Mouse (Mus musculus) MEL (cell line): ENCODE measurements at regions not wholly inside any gene's neighbourhood (a gene's known extent, or its start where the extent isn't known, plus 50 kb on each side); places are given as distances from the start of the nearest gene placed in this dataset.

Experiments used
- DNase-seq: peaks from one replicate; pipeline ENCODE4 v3.0.0; 2011; ENCODE audit warnings: low read depth, low spot score
- H3K27ac ChIP-seq: 2 replicates; pipeline ENCODE4 v1.5.1; 2012; ENCODE audit warnings: low read depth, mild to moderate bottlenecking, control low read depth, low read length, moderate library complexity; ENCODE audit not compliant: control insufficient read depth
- H3K27me3 ChIP-seq, 2 experiments: fragments of 150-350 bp in 1 of 2; sonication (generic) in 1 of 2; 2 replicates each; pipeline ENCODE4 v1.6.1; 2012; ENCODE audit warnings: low read length in 2 of 2, mild to moderate bottlenecking in 2 of 2, improper control_type of control experiment in 1 of 2, moderate library complexity in 1 of 2; ENCODE audit not compliant: insufficient read depth in 2 of 2, control insufficient read depth in 1 of 2
- H3K36me3 ChIP-seq, 2 experiments: 2 replicates each; pipeline ENCODE4 v1.6.1; 2012 to 2014; ENCODE audit warnings: low read length in 2 of 2, improper control_type of control experiment in 1 of 2, inconsistent platforms in 1 of 2, mild to moderate bottlenecking in 1 of 2; ENCODE audit not compliant: insufficient read depth in 2 of 2, control insufficient read depth in 1 of 2
- H3K4me1 ChIP-seq, 2 experiments: fragments of 150-350 bp in 1 of 2; sonication (generic) in 1 of 2; 2 replicates each; pipeline ENCODE4 v1.6.1; 2012; ENCODE audit warnings: low read length in 2 of 2, improper control_type of control experiment in 1 of 2, mild to moderate bottlenecking in 1 of 2; ENCODE audit not compliant: insufficient read depth in 2 of 2, control insufficient read depth in 1 of 2
- H3K4me3 ChIP-seq, 2 experiments: fragments of 150-350 bp in 1 of 2; sonication (generic) in 1 of 2; 2 replicates each; pipeline ENCODE4 v1.5.1; 2012; ENCODE audit warnings: low read depth in 2 of 2, low read length in 2 of 2, mild to moderate bottlenecking in 2 of 2, moderate library complexity in 2 of 2, control low read depth in 1 of 2, improper control_type of control experiment in 1 of 2; ENCODE audit not compliant: control insufficient read depth in 1 of 2, insufficient read depth in 1 of 2
- H3K79me2 ChIP-seq: 2 replicates; pipeline ENCODE4 v1.6.1; 2012; ENCODE audit warnings: mild to moderate bottlenecking, low read length, moderate library complexity; ENCODE audit not compliant: control insufficient read depth, poor library complexity, insufficient read depth
- H3K9ac ChIP-seq: 2 replicates; pipeline ENCODE4 v1.6.1; 2012; ENCODE audit warnings: low read depth, mild to moderate bottlenecking, control low read depth, low read length, moderate library complexity; ENCODE audit not compliant: control insufficient read depth, poor library complexity, severe bottlenecking
- H3K9me3 ChIP-seq: fragments of 150-350 bp; sonication (generic); replicated peaks from 2 replicates; pipeline ENCODE4 v1.6.1; 2012; ENCODE audit warnings: mild to moderate bottlenecking, low read length, improper control_type of control experiment, moderate library complexity; ENCODE audit not compliant: insufficient read depth
- CHD2 ChIP-seq: IDR thresholded peaks from 2 replicates; pipeline ENCODE4 v1.6.1; 2011; ENCODE audit warnings: low read length, improper control_type of control experiment
- E2F4 ChIP-seq: IDR thresholded peaks from 2 replicates; pipeline ENCODE4 v1.6.1; 2011; ENCODE audit warnings: low read depth, low read length, improper control_type of control experiment, borderline replicate concordance
- ELF1 ChIP-seq: IDR thresholded peaks from 2 replicates; pipeline ENCODE4 v1.6.1; 2014; ENCODE audit warnings: low read depth, mild to moderate bottlenecking, inconsistent platforms, low read length, improper control_type of control experiment, moderate library complexity
- EP300 ChIP-seq, 2 experiments: IDR thresholded peaks; 2 replicates each; pipeline ENCODE4 v1.6.1; 2011; ENCODE audit warnings: improper control_type of control experiment in 2 of 2, low read length in 2 of 2, low read depth in 1 of 2, mild to moderate bottlenecking in 1 of 2
- GABPA ChIP-seq: IDR thresholded peaks from 2 replicates; pipeline ENCODE4 v1.6.1; 2012; ENCODE audit warnings: low read depth, mild to moderate bottlenecking, inconsistent platforms, low read length, improper control_type of control experiment, moderate library complexity
- GATA1 ChIP-seq: IDR thresholded peaks from 2 replicates; pipeline ENCODE4 v1.6.1; 2011; ENCODE audit warnings: low read depth, low read length, improper control_type of control experiment
- JUND ChIP-seq: IDR thresholded peaks from 2 replicates; pipeline ENCODE4 v1.6.1; 2011; ENCODE audit warnings: low read depth, mild to moderate bottlenecking, improper control_type of control experiment, low read length
- MAX ChIP-seq: IDR thresholded peaks from 2 replicates; pipeline ENCODE4 v1.6.1; 2011; ENCODE audit warnings: low read length, improper control_type of control experiment
- MAZ ChIP-seq: IDR thresholded peaks from 2 replicates; pipeline ENCODE4 v1.6.1; 2012; ENCODE audit warnings: low read depth, mild to moderate bottlenecking, inconsistent platforms, low read length, improper control_type of control experiment
- NELFE ChIP-seq: IDR thresholded peaks from 2 replicates; pipeline ENCODE4 v1.6.1; 2011; ENCODE audit warnings: low read depth, low read length, improper control_type of control experiment
- NRF1 ChIP-seq: IDR thresholded peaks from 2 replicates; pipeline ENCODE4 v1.6.1; 2014; ENCODE audit warnings: low read depth, mild to moderate bottlenecking, inconsistent platforms, low read length, improper control_type of control experiment, moderate library complexity; ENCODE audit not compliant: poor library complexity, insufficient read depth, severe bottlenecking
- POLR2A ChIP-seq, 2 experiments: IDR thresholded peaks; 2 replicates each; pipeline ENCODE4 v1.6.1; 2011 to 2012; ENCODE audit warnings: low read length in 2 of 2, mild to moderate bottlenecking in 2 of 2, control low read depth in 1 of 2, improper control_type of control experiment in 1 of 2, low read depth in 1 of 2, moderate library complexity in 1 of 2; ENCODE audit not compliant: control insufficient read depth in 1 of 2, insufficient read depth in 1 of 2, poor library complexity in 1 of 2
- POLR2AphosphoS5 ChIP-seq: IDR thresholded peaks from 2 replicates; pipeline ENCODE4 v1.6.1; 2012; ENCODE audit warnings: low read depth, borderline replicate concordance, mild to moderate bottlenecking, inconsistent platforms, low read length, moderate library complexity, mixed read lengths
- RAD21 ChIP-seq: IDR thresholded peaks from 2 replicates; pipeline ENCODE4 v1.6.1; 2011; ENCODE audit warnings: mild to moderate bottlenecking, low read depth, low read length, improper control_type of control experiment
- RCOR1 ChIP-seq: IDR thresholded peaks from 2 replicates; pipeline ENCODE4 v1.6.1; 2012; ENCODE audit warnings: low read depth, mild to moderate bottlenecking, inconsistent platforms, low read length, improper control_type of control experiment
- SMC3 ChIP-seq: IDR thresholded peaks from 2 replicates; pipeline ENCODE4 v1.6.1; 2011; ENCODE audit warnings: low read depth, low read length, improper control_type of control experiment
- TAL1 ChIP-seq: IDR thresholded peaks from 2 replicates; pipeline ENCODE4 v1.6.1; 2012; ENCODE audit warnings: mild to moderate bottlenecking, inconsistent platforms, low read length, moderate library complexity, mixed read lengths
- TBP ChIP-seq: IDR thresholded peaks from 2 replicates; pipeline ENCODE4 v1.8.0; 2011; ENCODE audit warnings: low read depth, low read length, improper control_type of control experiment
- UBTF ChIP-seq: IDR thresholded peaks from 2 replicates; pipeline ENCODE4 v1.6.1; 2012; ENCODE audit warnings: low read depth, mild to moderate bottlenecking, inconsistent platforms, low read length, improper control_type of control experiment, moderate library complexity, borderline replicate concordance; ENCODE audit not compliant: insufficient read depth
- USF1 ChIP-seq: IDR thresholded peaks from 2 replicates; pipeline ENCODE4 v1.6.1; 2014; ENCODE audit warnings: low read depth, mild to moderate bottlenecking, inconsistent platforms, low read length, improper control_type of control experiment, moderate library complexity
- ZKSCAN1 ChIP-seq: IDR thresholded peaks from 2 replicates; pipeline ENCODE4 v1.6.1; 2012; ENCODE audit warnings: low read depth, mild to moderate bottlenecking, inconsistent platforms, low read length, improper control_type of control experiment, moderate library complexity
- ZMIZ1 ChIP-seq: IDR thresholded peaks from 2 replicates; pipeline ENCODE4 v1.6.1; 2012; ENCODE audit warnings: low read depth, mild to moderate bottlenecking, inconsistent platforms, low read length, improper control_type of control experiment, moderate library complexity
- ZNF384 ChIP-seq: IDR thresholded peaks from 2 replicates; pipeline ENCODE4 v1.6.1; 2012; ENCODE audit warnings: low read depth, mild to moderate bottlenecking, inconsistent platforms, low read length, improper control_type of control experiment

GRCm38 (mm10) chr3:149273993-149274692, 283.8 kb upstream of the Adgrl2 start:
- peak overlapping the region in 1 of 2 experiments; percentile 19; a peak in 1 of 4 replicates for H3K4me3 ChIP-seq
- no peak for DNase-seq
- no peak overlapping the region for H3K27ac ChIP-seq

GRCm38 (mm10) chr3:149270459-149270858, 280.1 kb upstream of the Adgrl2 start:
- Histone ChIP-seq H3K27me3 (no peaks in the 10 kb centered on the region), H3K9me3 (no peaks in the 10 kb centered on the region), H3K9ac (no peak overlapping the region), H3K4me3 (no peak overlapping the region), H3K79me2 (no peaks in the 10 kb centered on the region)
- TF ChIP-seq SMC3: no peak
- TF ChIP-seq USF1: no peak
- no peak for TF ChIP-seq RCOR1
- no peak for TF ChIP-seq MAX
- no peak for TF ChIP-seq MAZ
- TF ChIP-seq NELFE: no peak
- TF ChIP-seq TAL1: no peak
- no peak for TF ChIP-seq TBP
- TF ChIP-seq CHD2: no peak
- no peak for TF ChIP-seq ZMIZ1
- no peak for TF ChIP-seq JUND
- TF ChIP-seq RAD21: no peak
- no peak for TF ChIP-seq ZNF384
- TF ChIP-seq GABPA: no peak
- TF ChIP-seq GATA1: no peak
- no peak for TF ChIP-seq POLR2AphosphoS5
- no peak for TF ChIP-seq E2F4
- no peak for TF ChIP-seq ELF1
- TF ChIP-seq ZKSCAN1: no peak
- TF ChIP-seq, all 39 proteins: peak for 0
- peaks cover 0 to 3% of the 10 kb centered on the region in 2 experiments; a peak in 1 of 4 replicates for H3K4me1 ChIP-seq
- no peak overlapping the region for H3K27ac ChIP-seq
- 0 out of 4 replicates have a peak, but pooled peaks cover 0 to 3% of the 10 kb centered on the region in 2 experiments for H3K36me3 ChIP-seq
- no peak for DNase-seq

More at GRCm38 (mm10) chr3:149273993-149274692, 283.8 kb upstream of the Adgrl2 start:
- H3K36me3 ChIP-seq: 0 out of 4 replicates have a peak, but pooled peaks cover 0 to 3% of the 10 kb centered on the region in 2 experiments
- H3K9me3 ChIP-seq: no peaks in the 10 kb centered on the region
- TF ChIP-seq UBTF (no peak), NRF1 (0 out of 2 replicates have a peak, but pooled peaks have one; percentile 20), EP300 (IDR thresholded peaks at IDR 0.05; ENCODE audit: low read depth in 1 of 2, low read length in 2 of 2) (peak in 1 of 2 experiments; percentile 19; a peak in 1 of 4 replicates), POLR2A (IDR thresholded peaks at IDR 0.05; ENCODE audit: control insufficient read depth in 1 of 2, insufficient read depth in 1 of 2, low read depth in 1 of 2, low read length in 2 of 2, poor library complexity in 1 of 2) (no peak)
- no peaks in the 10 kb centered on the region for H3K27me3 ChIP-seq
- H3K79me2 ChIP-seq: no peaks in the 10 kb centered on the region
- no peak overlapping the region for H3K9ac ChIP-seq
- peaks cover 0 to 3% of the 10 kb centered on the region in 2 experiments; a peak in 1 of 4 replicates for H3K4me1 ChIP-seq
